Mouse (Mus musculus): ENCODE results near the gene Slc25a39. TPM values are rescaled to one million over a fixed set of nuclear protein-coding genes. Genes with fewer than 3 reads are reported as not detected.

Slc25a39 gene
- polyA plus RNA-seq, 1 experiment from 2014 or later: 216 TPM

- WGBS: 71% methylated on average over 20 of the region's 20 CpGs
Observed at GRCm38 (mm10) chr11:102398007-102398825, 9.5 kb downstream of the Slc25a39 start.

GRCm38 (mm10) chr11:102396671-102397141, 11.0 kb downstream of the Slc25a39 start:
- no peaks in the 10 kb centered on the region for H3K9me3 ChIP-seq (ENCODE audit: control insufficient read depth, low read depth, low read length)
- H3K4me1 ChIP-seq (ENCODE audit: control insufficient read depth, insufficient read depth, low read length): peaks cover 18% of the 10 kb centered on the region; the same call in 1 of the 2 replicates
- no peaks in the 10 kb centered on the region for H3K36me3 ChIP-seq (ENCODE audit: control insufficient read depth, insufficient read depth, low read length)
- WGBS: 75% methylated on average over 7 of the region's 7 CpGs
- H3K4me3 ChIP-seq (ENCODE audit: low read depth, low read length): no peak overlapping the region
- H3K27ac ChIP-seq (ENCODE audit: low read length): no peak overlapping the region
- no peak for ATAC-seq (ENCODE audit: insufficient number of reproducible peaks, insufficient read depth, low FRiP score, low read depth)
- H3K9ac ChIP-seq (replicated peaks; ENCODE audit: low read depth, low read length): no peak overlapping the region
- H3K27me3 ChIP-seq (ENCODE audit: control insufficient read depth, insufficient read depth, low read length): peaks cover 19% of the 10 kb centered on the region
- H3K4me2 ChIP-seq (replicated peaks; ENCODE audit: low read depth, low read length): no peak overlapping the region

More at GRCm38 (mm10) chr11:102398007-102398825, 9.5 kb downstream of the Slc25a39 start:
- ATAC-seq (ENCODE audit: insufficient number of reproducible peaks, insufficient read depth, low FRiP score, low read depth): no peak
- no peak overlapping the region for H3K4me2 ChIP-seq (replicated peaks; ENCODE audit: low read depth, low read length)
- H3K9me3 ChIP-seq (ENCODE audit: control insufficient read depth, low read depth, low read length): no peaks in the 10 kb centered on the region
- H3K27me3 ChIP-seq (ENCODE audit: control insufficient read depth, insufficient read depth, low read length): peaks cover 19% of the 10 kb centered on the region
- no peak overlapping the region for H3K4me3 ChIP-seq (ENCODE audit: low read depth, low read length)
- no peak overlapping the region for H3K9ac ChIP-seq (replicated peaks; ENCODE audit: low read depth, low read length)
- no peak overlapping the region for H3K27ac ChIP-seq (ENCODE audit: low read length)
- H3K4me1 ChIP-seq (ENCODE audit: control insufficient read depth, insufficient read depth, low read length): peaks cover 15% of the 10 kb centered on the region; the same call in 1 of the 2 replicates
- peaks cover 9% of the 10 kb centered on the region for H3K36me3 ChIP-seq (ENCODE audit: control insufficient read depth, insufficient read depth, low read length)

- Histone ChIP-seq H3K36me3 (ENCODE audit: control insufficient read depth, insufficient read depth, low read length) (no peaks in the 10 kb centered on the region), H3K4me2 (replicated peaks; ENCODE audit: low read depth, low read length) (no peak overlapping the region), H3K4me3 (ENCODE audit: low read depth, low read length) (no peak overlapping the region), H3K4me1 (ENCODE audit: control insufficient read depth, insufficient read depth, low read length) (peaks cover 18% of the 10 kb centered on the region; the same call in 1 of the 2 replicates), H3K9me3 (ENCODE audit: control insufficient read depth, low read depth, low read length) (no peaks in the 10 kb centered on the region), H3K27ac (ENCODE audit: low read length) (no peak overlapping the region), H3K27me3 (ENCODE audit: control insufficient read depth, insufficient read depth, low read length) (peaks cover 19% of the 10 kb centered on the region), H3K9ac (replicated peaks; ENCODE audit: low read depth, low read length) (no peak overlapping the region)
- no peak for ATAC-seq (ENCODE audit: insufficient number of reproducible peaks, insufficient read depth, low FRiP score, low read depth)
- 62% methylated on average over 6 of the region's 6 CpGs for WGBS
Observed at GRCm38 (mm10) chr11:102396263-102396662, 11.5 kb downstream of the Slc25a39 start.

DNA sequence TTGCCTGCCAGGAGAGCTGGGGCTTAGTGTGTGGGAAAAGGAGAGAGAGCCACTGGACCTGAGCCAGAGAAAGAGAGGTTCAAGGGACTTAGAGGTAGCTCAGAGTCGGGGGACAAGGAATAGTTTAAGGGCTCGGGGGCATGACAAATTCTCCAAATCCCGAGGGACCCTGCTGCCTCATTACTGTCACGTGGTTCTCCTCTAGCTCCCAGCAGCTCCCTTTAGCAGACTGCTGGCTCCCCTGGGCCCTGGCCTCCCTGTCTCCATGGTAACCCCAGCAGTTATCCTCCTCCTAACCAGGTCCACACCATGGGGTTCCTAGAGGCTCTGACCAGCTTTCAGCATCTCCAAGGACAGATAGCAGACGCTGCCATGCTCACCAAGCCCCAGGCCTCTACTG, 12.5 kb downstream of the Slc25a39 start:
- Histone ChIP-seq H3K9ac (replicated peaks; ENCODE audit: low read depth, low read length) (no peak overlapping the region), H3K9me3 (ENCODE audit: control insufficient read depth, low read depth, low read length) (no peaks in the 10 kb centered on the region), H3K36me3 (ENCODE audit: control insufficient read depth, insufficient read depth, low read length) (no peaks in the 10 kb centered on the region), H3K27me3 (ENCODE audit: control insufficient read depth, insufficient read depth, low read length) (peaks cover 15% of the 10 kb centered on the region), H3K4me3 (ENCODE audit: low read depth, low read length) (no peak overlapping the region), H3K4me1 (ENCODE audit: control insufficient read depth, insufficient read depth, low read length) (peaks cover 18% of the 10 kb centered on the region; the same call in 1 of the 2 replicates), H3K4me2 (replicated peaks; ENCODE audit: low read depth, low read length) (no peak overlapping the region), H3K27ac (ENCODE audit: low read length) (no peak overlapping the region; the same call in 1 of the 2 replicates)
- ATAC-seq (ENCODE audit: insufficient number of reproducible peaks, insufficient read depth, low FRiP score, low read depth): no peak
- 12% methylated on average over 5 of the region's 5 CpGs for WGBS

DNA sequence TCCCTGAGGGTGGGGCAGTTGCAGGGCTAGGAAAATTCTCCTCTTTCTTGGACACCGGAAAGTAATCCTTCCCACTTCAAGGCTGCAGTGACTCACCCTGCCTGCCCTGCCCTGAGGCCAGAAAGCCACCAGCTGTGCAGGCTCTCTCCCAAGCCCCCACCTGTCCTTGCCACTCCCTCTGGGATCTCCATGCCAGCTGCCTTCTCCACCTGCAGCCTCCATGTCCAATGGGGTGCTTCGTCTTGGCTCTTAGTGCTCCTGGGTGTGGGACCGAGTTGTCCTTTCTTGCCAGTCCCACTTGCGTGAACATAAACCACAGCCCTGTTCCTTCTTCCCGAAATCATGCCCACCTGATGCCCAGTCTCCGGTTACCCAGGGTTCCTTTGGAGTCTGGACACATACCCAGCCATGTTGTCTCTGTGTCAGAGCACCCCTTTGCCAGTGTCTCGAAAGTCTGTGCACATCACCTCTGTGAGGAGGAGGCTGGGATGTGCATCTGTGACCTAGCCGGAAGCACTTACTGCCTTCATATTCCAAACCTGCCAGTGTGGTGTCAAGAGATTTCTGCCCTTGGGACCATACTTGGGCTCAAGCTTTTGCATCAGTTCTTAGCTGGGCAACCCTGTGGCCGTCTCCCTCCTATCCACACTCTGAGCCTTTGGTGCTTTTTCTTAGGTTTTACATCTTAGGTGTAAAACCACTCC, 13.2 kb downstream of the Slc25a39 start:
- Histone ChIP-seq H3K4me1 (ENCODE audit: control insufficient read depth, insufficient read depth, low read length) (peaks cover 12% of the 10 kb centered on the region; the same call in 1 of the 2 replicates), H3K4me3 (ENCODE audit: low read depth, low read length) (no peak overlapping the region)

DNA sequence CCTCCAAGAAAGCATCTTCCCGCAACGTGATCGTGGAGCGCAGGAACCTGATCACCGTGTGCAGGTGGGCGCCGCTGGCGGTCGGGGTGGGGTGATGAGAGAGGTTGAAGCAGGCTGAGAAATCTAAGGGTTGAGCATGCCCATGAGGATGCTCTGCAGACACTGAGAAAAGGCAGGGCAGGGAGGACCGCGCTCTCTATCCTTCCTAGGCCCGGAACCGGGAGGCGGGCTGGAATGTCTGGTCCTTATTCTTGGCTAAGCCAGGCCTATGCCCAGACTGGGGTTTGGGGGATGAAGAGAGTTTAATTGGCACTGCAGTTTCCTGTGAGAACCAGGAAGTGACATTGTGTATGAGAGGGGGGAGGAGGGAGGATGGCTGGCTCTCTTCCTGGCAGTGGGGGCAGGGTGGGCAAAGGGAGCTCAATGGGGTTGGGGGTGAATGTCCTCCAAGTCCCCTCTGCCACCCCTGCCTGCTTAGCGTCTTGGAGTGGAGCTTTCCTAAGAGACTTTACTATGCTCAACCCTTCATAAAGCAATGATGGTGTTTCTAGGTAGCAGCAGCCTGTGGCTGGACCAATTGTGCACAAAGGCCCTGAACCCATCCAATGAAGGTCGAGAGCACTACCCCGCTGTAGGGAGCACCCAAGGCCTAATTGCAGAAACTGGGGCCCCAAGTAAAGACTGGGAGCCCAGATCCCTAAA, 13.9 kb downstream of the Slc25a39 start:
- Histone ChIP-seq H3K4me3 (ENCODE audit: low read depth, low read length) (peak overlapping the region; percentile 26), H3K9ac (replicated peaks; ENCODE audit: low read depth, low read length) (no peak overlapping the region), H3K27me3 (ENCODE audit: control insufficient read depth, insufficient read depth, low read length) (peaks cover 4% of the 10 kb centered on the region; the same call in 1 of the 2 replicates)

More for the DNA sequence above, 13.2 kb downstream of the Slc25a39 start:
- Histone ChIP-seq H3K9me3 (ENCODE audit: control insufficient read depth, low read depth, low read length) (no peaks in the 10 kb centered on the region), H3K27me3 (ENCODE audit: control insufficient read depth, insufficient read depth, low read length) (peaks cover 11% of the 10 kb centered on the region), H3K9ac (replicated peaks; ENCODE audit: low read depth, low read length) (no peak overlapping the region), H3K4me2 (replicated peaks; ENCODE audit: low read depth, low read length) (no peak overlapping the region), H3K36me3 (ENCODE audit: control insufficient read depth, insufficient read depth, low read length) (no peaks in the 10 kb centered on the region), H3K27ac (ENCODE audit: low read length) (no peak overlapping the region)
- ATAC-seq (ENCODE audit: insufficient number of reproducible peaks, insufficient read depth, low FRiP score, low read depth): no peak
- 79% methylated on average over 9 of the region's 9 CpGs for WGBS

GRCm38 (mm10) chr11:102393238-102393634, 14.5 kb downstream of the Slc25a39 start, which contains the start of gene Rundc3a:
Gene Rundc3a (plus strand): TSS chr11:102393403.
- WGBS: under 1% methylated on average over 34 of the region's 34 CpGs
- H3K27ac ChIP-seq (ENCODE audit: low read length): no peak within 1 kb of the TSS

More for the DNA sequence above, 13.9 kb downstream of the Slc25a39 start:
- Histone ChIP-seq H3K27ac (ENCODE audit: low read length) (no peak overlapping the region), H3K4me2 (replicated peaks; ENCODE audit: low read depth, low read length) (peak overlapping the region; percentile 77), H3K36me3 (ENCODE audit: control insufficient read depth, insufficient read depth, low read length) (no peaks in the 10 kb centered on the region), H3K9me3 (ENCODE audit: control insufficient read depth, low read depth, low read length) (no peaks in the 10 kb centered on the region), H3K4me1 (ENCODE audit: control insufficient read depth, insufficient read depth, low read length) (peaks cover 9% of the 10 kb centered on the region; the same call in 1 of the 2 replicates)
- 10% methylated on average over 17 of the region's 17 CpGs for WGBS
- 0 out of 2 replicates have a peak, but pooled peaks have one; percentile 3 for ATAC-seq (ENCODE audit: insufficient number of reproducible peaks, insufficient read depth, low FRiP score, low read depth)

More at GRCm38 (mm10) chr11:102393238-102393634, 14.5 kb downstream of the Slc25a39 start, which contains the start of gene Rundc3a:
- Histone ChIP-seq H3K9me3 (ENCODE audit: control insufficient read depth, low read depth, low read length) (no peaks in the 10 kb centered on the region), H3K9ac (replicated peaks; ENCODE audit: low read depth, low read length) (no peak within 1 kb of the TSS), H3K27me3 (ENCODE audit: control insufficient read depth, insufficient read depth, low read length) (0 out of 2 replicates have a peak, but pooled peaks cover 4% of the 10 kb centered on the region), H3K36me3 (ENCODE audit: control insufficient read depth, insufficient read depth, low read length) (no peaks in the 10 kb centered on the region), H3K4me2 (replicated peaks; ENCODE audit: low read depth, low read length) (peak within 1 kb of the TSS; percentile 77), H3K4me3 (ENCODE audit: low read depth, low read length) (peak within 1 kb of the TSS; percentile 26), H3K4me1 (ENCODE audit: control insufficient read depth, insufficient read depth, low read length) (peaks cover 9% of the 10 kb centered on the region; the same call in 1 of the 2 replicates)
- peak; percentile 68; the same call in 1 of the 2 replicates for ATAC-seq (ENCODE audit: insufficient number of reproducible peaks, insufficient read depth, low FRiP score, low read depth)

Measured in stomach, embryonic 14.5 days (tissue).